ENCODE assay signal across 9 mouse cellular contexts in the genomic region with DNA sequence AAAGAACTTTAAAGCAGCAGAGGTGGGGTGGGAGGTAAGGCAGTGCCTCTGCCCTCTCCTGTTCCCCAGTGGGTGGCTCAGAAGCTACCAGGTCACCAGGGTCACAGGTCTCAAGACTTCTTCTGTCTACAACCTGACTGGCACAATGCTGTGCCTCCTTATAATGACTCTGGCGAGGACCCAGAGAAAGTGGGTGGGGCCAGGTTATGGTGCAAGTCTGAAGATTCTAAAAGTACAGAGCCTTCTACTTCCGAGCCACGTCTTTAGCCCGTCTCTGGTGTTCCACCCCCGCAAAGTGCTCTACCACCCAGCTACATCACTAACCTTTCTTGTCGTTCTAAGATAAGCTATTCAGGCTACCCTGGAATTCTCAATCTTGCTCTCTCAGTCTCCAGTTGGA. TPM values are rescaled to one million over a fixed set of nuclear protein-coding genes. Genes with fewer than 3 reads are reported as not detected.
DNase-seq lines count a peak whose midpoint lies in the region; ATAC-seq lines count a peak whose summit lies in the region.
"Had no signal": no experiment of that assay in that cellular context is flagged by ENCODE, and none has a peak within 500 bp of the region (broad histone marks: within the 10 kb centered on the region; RNA-seq: fewer than 3 reads in every experiment).

No protein-coding gene starts in this region.

- H3K4me1 ChIP-seq in liver, embryonic 13.5 days (replicated peaks), result peaks cover 58% of the 10 kb centered on the region

- 19% methylated on average over 6 of the region's 6 CpGs for WGBS in liver, embryonic 13.5 days (ENCODE audit: insufficient replicate concordance)

- no peak overlapping the region for H3K9ac ChIP-seq in liver, embryonic 13.5 days

- H3K27me3 ChIP-seq in liver, embryonic 13.5 days, result no peaks in the 10 kb centered on the region

- H3K36me3 ChIP-seq in liver, embryonic 13.5 days, result peaks cover 18% of the 10 kb centered on the region

- no peak overlapping the region for H3K4me2 ChIP-seq in liver, embryonic 13.5 days

- no peak overlapping the region for H3K4me3 ChIP-seq in liver, embryonic 13.5 days (replicated peaks)

- no peaks in the 10 kb centered on the region for H3K9me3 ChIP-seq in liver, embryonic 13.5 days (replicated peaks)

- ATAC-seq in liver, embryonic 13.5 days (ENCODE audit: low read depth), result peak; percentile 13; the same call in 1 of the 2 replicates

- DNase-seq in adrenal gland, postnatal 14 days, result peak; percentile 56
- DNase-seq in adrenal gland, postnatal 10 days, result no peak
- peak; percentile 75 for DNase-seq in T-cell, adult 2 months (ENCODE audit: low spot score)
- no peak for DNase-seq in liver, embryonic 13.5 days
- DNase-seq in skeletal muscle tissue, adult 2 months (ENCODE audit: low read depth, low spot score), result peak; percentile 24
- DNase-seq in cerebellum, postnatal 10 days, result no peak
- no peak for DNase-seq in retina, postnatal 1 day
- no peak for DNase-seq in testis, postnatal 10 days (ENCODE audit: low spot score)
- DNase-seq: cerebellum, postnatal 25 days had no signal

- peak overlapping the region; percentile 59 for H3K27ac ChIP-seq in liver, embryonic 13.5 days

RNA-seq across cellular contexts. Expression of gene Ncf1, which starts 2.7 kb away (rescaled TPM):
- total RNA-seq in adrenal gland, postnatal 14 days (2021), result 8.1 and 12.4 TPM in 2 replicates
- 10 to 100 TPM in 1 of 2 experiments, 1 to 10 TPM in 1; 8.4 to 10.2 TPM for total RNA-seq in adrenal gland, postnatal 10 days (2021)
- 8.1 and 9.3 TPM in 2 replicates for polyA plus RNA-seq in liver, embryonic 13.5 days (2015; fragmentation: Nextera tagmentation; extraction: Ambion mirVana)

RNA-seq across cellular contexts. Expression of gene Gtf2ird2, which starts 48.3 kb away (rescaled TPM):
- 8.8 and 10.2 TPM in 2 replicates for total RNA-seq in adrenal gland, postnatal 14 days (2021)
- total RNA-seq in adrenal gland, postnatal 10 days (2021), result 10 to 100 TPM in 1 of 2 experiments, 1 to 10 TPM in 1; 7.4 to 12.0 TPM
- polyA plus RNA-seq in liver, embryonic 13.5 days (2015; fragmentation: Nextera tagmentation; extraction: Ambion mirVana), result 1.5 and 2.5 TPM in 2 replicates

RNA-seq across cellular contexts. Expression of gene Rcc1l, which starts 55.5 kb away (rescaled TPM):
- total RNA-seq in adrenal gland, postnatal 14 days (2021), result 27.6 and 27.7 TPM in 2 replicates
- 10 to 100 TPM; 26.6 to 29.4 TPM for total RNA-seq in adrenal gland, postnatal 10 days (2021)
- 21.1 and 21.9 TPM in 2 replicates for polyA plus RNA-seq in liver, embryonic 13.5 days (2015; fragmentation: Nextera tagmentation; extraction: Ambion mirVana)

Comparison
In these comparisons a context has a peak if more than half of its experiments do, and no peak if none do; other contexts are left out.
1. DNase-seq: peak in adrenal gland, postnatal 14 days (single experiment), T-cell, adult 2 months (single experiment) and skeletal muscle tissue, adult 2 months (single experiment); none in adrenal gland, postnatal 10 days (single experiment), liver, embryonic 13.5 days (single experiment), cerebellum, postnatal 10 days (0 of 2), retina, postnatal 1 day (single experiment) and testis, postnatal 10 days (single experiment).